Mouse (Mus musculus) kidney, adult 10 weeks (tissue): ENCODE results near the gene Gm17655. TPM values are rescaled to one million over a fixed set of nuclear protein-coding genes. Genes with fewer than 3 reads are reported as not detected.

ENCODE experiments used
- polyA plus RNA-seq: library from polyadenylated mRNA; stranded (reverse); fragments of 350-450 nt; fragmentation: Illumina TruSeq; extraction: RNeasy Lipid Tissue Mini Kit (QIAGEN cat#74804); gene quantifications from one replicate; pipeline ENCODE4 v1.2.3, GENCODE M21; 2014; ENCODE audit warnings: low read depth, low replicate concordance

The Gm17655 gene
- 16.5 TPM for polyA plus RNA-seq

DNA sequence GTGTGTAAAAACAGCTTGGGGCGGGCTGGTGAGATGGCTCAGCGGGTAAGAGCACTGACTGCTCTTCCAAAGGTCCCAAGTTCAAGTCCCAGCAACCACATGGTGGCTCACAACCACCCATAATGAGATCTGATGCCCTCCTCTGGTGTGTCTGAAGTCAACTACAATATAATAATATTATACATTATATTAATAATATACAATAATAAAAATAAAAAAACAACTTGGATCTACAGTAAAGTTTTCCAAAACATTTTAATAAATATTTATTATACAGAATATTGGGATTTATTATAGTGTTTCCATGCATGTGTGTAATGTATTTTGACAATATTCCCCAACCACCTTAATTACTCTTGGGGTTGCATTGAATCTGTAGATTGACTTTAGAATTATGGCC is at the start of gene Gm17655:
Gene Gm17655 (minus strand): TSS at position 101 of the 400 bp plus-strand sequence.

DNA sequence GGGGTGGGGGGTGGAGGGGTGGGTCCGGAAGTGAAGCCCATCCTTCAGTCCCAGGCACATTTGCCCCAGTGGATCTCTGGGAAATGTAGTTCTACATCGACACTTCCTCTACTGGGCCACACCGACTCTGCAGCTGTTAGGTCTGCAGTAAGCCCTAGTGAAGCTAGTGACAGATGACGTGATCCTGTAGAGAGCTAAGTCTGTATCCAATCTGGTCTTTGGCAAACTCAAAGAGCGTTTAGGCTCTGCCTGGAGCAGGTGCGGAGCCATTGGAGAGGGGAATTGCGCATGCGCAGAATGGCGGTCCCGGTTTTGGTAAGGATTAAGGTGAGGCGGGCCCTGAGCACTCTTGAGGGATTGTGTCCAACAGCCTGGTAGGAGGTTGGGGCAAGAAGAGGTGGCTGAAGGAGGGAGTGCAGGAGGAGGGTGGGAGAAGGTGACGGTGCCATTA is 37.7 kb upstream of the Gm17655 start, which contains the start of gene Zfp605:
Gene Zfp605 (plus strand): TSS at position 102 of the 451 bp plus-strand sequence.

DNA sequence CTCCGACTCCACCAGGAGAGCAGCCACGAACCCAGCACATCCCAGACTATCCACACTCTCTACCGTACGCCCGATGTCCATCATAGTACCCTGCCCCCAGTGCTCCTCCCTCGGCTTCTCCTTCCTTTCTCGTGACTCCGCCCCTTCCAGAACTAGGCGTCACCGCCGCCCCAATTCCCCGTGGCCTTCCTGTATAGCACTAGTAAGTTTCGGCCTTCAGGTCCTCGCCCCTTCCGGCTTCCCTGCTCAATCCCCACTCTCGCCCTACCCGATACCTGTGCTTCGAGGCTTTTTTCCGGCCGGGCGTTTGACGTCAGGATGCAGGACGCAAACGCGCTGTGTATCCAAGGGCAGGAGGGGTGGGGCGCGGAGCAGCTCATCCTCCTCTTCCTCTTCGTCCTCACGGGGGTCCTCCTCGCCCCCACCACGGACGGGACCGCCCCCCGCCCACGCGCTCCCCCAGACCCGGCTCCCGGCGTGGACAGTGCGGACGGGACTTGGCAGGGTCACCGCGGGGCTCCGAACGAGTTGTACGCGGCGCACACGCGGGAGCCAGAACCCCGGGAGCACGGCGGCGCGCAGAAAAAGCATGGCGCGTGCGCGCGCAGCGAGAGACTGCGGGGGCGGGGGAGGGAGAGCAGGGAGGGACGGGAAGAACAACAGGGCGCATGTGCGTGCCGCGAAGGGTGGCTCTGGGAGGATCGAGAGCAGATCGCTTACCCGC is 35.4 kb upstream of the Gm17655 start, which contains the start of gene Gtpbp6:
Gene Gtpbp6 (minus strand): TSS at position 617 of the 724 bp plus-strand sequence.

GRCm38 (mm10) chr5:110099656-110100580 is 27.6 kb upstream of the Gm17655 start, which contains the start of gene Plcxd1:
Gene Plcxd1, plus strand, starts transcription at chr5:110099969.

DNA sequence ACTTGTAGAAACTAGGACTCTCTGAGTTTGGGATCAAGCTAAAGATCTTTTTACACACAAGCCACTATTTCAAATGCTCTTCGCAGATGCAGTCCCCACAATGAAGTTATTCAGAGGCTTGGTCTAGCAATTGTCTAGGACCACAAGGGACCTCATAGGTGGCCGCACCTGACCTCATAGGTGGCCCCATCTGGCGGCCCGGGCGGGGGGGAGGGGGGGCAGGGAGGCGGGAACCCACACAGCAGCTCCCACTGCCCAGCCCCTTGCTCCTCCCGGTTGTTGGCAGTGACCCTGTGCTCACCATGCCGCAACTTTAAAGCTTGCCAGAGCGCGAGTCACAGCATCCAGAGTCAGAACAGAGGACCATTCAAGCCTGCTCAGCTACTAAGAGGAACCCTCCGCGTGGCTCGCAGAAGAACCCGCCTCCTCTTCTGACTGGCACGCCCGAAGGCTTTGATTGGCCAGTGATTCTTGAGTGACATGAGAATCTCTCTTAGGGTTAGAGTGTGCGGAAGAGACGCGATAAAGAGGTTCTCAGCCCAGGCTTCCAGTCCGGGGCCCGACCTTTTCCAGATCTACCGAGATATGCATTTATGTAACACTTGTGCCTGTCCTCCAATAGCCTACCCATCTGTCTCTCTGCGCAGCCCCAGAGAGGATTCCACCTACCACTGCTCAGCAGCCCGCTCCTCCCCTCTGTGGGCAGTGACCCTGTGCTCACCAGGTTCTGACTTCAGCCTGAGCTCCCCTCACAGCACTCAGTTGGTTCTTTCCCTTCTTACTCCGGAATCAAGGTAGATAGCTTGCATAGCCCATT is 21.9 kb upstream of the Gm17655 start, which contains the start of gene Gm35315:
Gene Gm35315 (minus strand): TSS at position 391 of the 817 bp plus-strand sequence.

Other genes starting within 250 kb of the Gm17655 start
- 31.9 TPM for gene Gm15446, start 149.1 kb downstream of the Gm17655 start, polyA plus RNA-seq
- 78.2 TPM for gene Zfp932, start 76.0 kb downstream of the Gm17655 start, polyA plus RNA-seq
- gene Gm35315, start 21.9 kb upstream of the Gm17655 start, polyA plus RNA-seq = 2.5 TPM
- not detected for gene Plcxd1, start 27.5 kb upstream of the Gm17655 start, polyA plus RNA-seq
- gene Gtpbp6, start 35.7 kb upstream of the Gm17655 start, polyA plus RNA-seq = not detected
- gene Zfp605, start 37.6 kb upstream of the Gm17655 start, polyA plus RNA-seq = 10.7 TPM
- gene Chfr, start 63.3 kb upstream of the Gm17655 start, polyA plus RNA-seq = 20.3 TPM
- 11.1 TPM for gene Golga3, start 104.2 kb upstream of the Gm17655 start, polyA plus RNA-seq
- gene Ankle2, start 158.5 kb upstream of the Gm17655 start, polyA plus RNA-seq = 41.3 TPM
- 23.3 TPM for gene Pgam5, start 197.4 kb upstream of the Gm17655 start, polyA plus RNA-seq
- gene Pxmp2, start 213.7 kb upstream of the Gm17655 start, polyA plus RNA-seq = 74.9 TPM
- gene Pole, start 213.8 kb upstream of the Gm17655 start, polyA plus RNA-seq = 1.6 TPM